Mouse (Mus musculus) kidney, adult 2 months (tissue): ENCODE measurements at regions not wholly inside any gene's neighbourhood (a gene's known extent, or its start where the extent isn't known, plus 50 kb on each side); places are given as distances from the start of the nearest gene placed in this dataset.

ENCODE experiments used
- CTCF ChIP-seq: fragments of 200-500 bp; conservative IDR thresholded peaks from 2 replicates; pipeline ENCODE4 v1.5.1; 2011; ENCODE audit warnings: low read depth, mild to moderate bottlenecking, control low read depth, low read length, moderate library complexity, mixed read lengths; ENCODE audit not compliant: insufficient read depth, insufficient read length
- POLR2A ChIP-seq: fragments of 200-500 bp; IDR thresholded peaks from one replicate; pipeline ENCODE4 v1.6.1; 2011; ENCODE audit warnings: low read depth, low read length, control low read depth

DNA sequence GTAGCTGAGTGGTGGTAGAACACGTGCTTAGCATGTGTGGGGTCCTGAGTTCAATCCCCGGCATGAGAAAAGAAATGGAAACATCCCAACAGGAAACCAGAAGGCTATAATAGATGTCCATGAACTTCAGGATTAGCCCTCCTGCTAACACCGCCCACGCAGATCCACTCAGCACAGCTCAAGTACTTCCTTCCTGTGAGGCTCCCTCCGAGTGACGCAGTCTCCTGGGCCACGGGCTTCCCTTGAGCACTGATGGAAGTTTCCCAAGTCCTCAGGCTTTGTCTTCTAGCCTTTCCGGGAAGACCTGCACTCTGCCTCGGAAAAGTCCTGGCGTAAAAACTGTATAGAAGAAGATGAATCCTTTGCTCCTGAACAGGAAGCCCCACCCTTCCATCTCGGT is 158.5 kb upstream of the Lpp start:
- TF ChIP-seq CTCF, result no peak
- no peak for TF ChIP-seq POLR2A
